Mouse (Mus musculus) retina, embryonic 14.5 days (tissue): ENCODE data around the gene Ppt2.
A peak's percentile ranks its signal among the peaks of the same experiment; 100 is the strongest.

Experiments
- DNase-seq: peaks from one replicate; pipeline ENCODE4 v3.0.0-alpha.2; 2015; ENCODE audit warnings: low spot score

Ppt2 gene

GRCm38 (mm10) chr17:34587423-34587811 lies 40.9 kb downstream of the Ppt2 start:
- peak; percentile 95 for DNase-seq

GRCm38 (mm10) chr17:34586796-34587422 lies 41.4 kb downstream of the Ppt2 start:
- peak; percentile 93 for DNase-seq

GRCm38 (mm10) chr17:34585877-34586771 lies 42.2 kb downstream of the Ppt2 start:
- DNase-seq = peak; percentile 66

GRCm38 (mm10) chr17:34585121-34585520 lies 43.2 kb downstream of the Ppt2 start:
- DNase-seq = no peak

GRCm38 (mm10) chr17:34583819-34584218 lies 44.5 kb downstream of the Ppt2 start:
- DNase-seq = no peak

DNA sequence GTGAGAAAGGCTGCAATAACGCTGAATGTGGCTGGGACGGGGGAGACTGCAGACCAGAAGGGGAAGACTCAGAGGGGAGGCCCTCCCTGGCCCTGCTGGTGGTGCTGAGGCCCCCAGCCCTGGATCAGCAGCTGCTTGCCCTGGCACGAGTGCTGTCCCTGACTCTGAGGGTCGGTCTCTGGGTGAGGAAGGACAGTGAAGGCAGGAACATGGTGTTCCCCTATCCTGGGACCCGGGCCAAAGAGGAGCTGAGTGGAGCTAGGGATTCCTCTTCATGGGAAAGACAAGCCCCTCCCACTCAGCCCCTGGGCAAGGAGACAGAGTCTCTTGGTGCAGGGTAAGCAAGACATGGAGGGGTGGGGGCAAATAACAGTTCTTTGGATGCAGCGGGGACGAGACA lies 44.9 kb downstream of the Ppt2 start:
- DNase-seq = no peak

GRCm38 (mm10) chr17:34582528-34582927 lies 45.8 kb downstream of the Ppt2 start:
- no peak for DNase-seq

GRCm38 (mm10) chr17:34578070-34578469 lies 50.2 kb downstream of the Ppt2 start:
- no peak for DNase-seq

GRCm38 (mm10) chr17:34576577-34576976 lies 51.7 kb downstream of the Ppt2 start:
- DNase-seq = no peak

GRCm38 (mm10) chr17:34572361-34572760 lies 55.9 kb downstream of the Ppt2 start:
- DNase-seq = peak; percentile 24

DNA sequence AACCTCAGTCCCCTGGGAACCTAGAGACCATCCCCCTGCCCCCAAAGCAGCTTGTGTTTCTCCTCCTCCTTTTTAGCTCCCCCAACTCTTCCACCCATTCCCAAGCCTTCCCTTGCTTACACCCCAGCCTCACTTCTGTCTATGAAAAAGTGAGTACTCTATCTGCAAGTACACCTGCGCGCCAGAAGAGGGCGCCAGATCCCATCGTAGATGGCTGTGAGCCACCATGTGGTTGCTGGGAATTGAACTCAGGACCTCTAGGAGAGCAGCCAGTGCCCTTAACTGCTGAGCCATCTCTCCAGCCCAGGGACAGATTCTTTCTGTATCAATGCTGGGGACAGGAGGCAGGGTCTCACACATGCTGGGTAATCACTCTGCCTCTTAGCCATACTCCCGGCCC lies 56.4 kb downstream of the Ppt2 start:
- peak; percentile 23 for DNase-seq

- no peak for DNase-seq
Observed at GRCm38 (mm10) chr17:34569919-34570318, 58.4 kb downstream of the Ppt2 start.

- no peak for DNase-seq
Observed at GRCm38 (mm10) chr17:34568421-34568820, 59.9 kb downstream of the Ppt2 start.

GRCm38 (mm10) chr17:34567311-34567710 lies 61.0 kb downstream of the Ppt2 start:
- DNase-seq = no peak
